Mouse (Mus musculus) liver, adult (tissue): ENCODE results near the gene Dnm2.

ENCODE experiments used
- GATA4 ChIP-seq: IDR thresholded peaks from 2 replicates; pipeline ENCODE4 v1.6.1; 2014; ENCODE audit warnings: mild to moderate bottlenecking, low read length; ENCODE audit not compliant: insufficient replicate concordance

Gene Dnm2

GRCm38 (mm10) chr9:21445081-21445744, 20.5 kb downstream of the Dnm2 start:
- no peak for TF ChIP-seq GATA4

- TF ChIP-seq GATA4, result no peak
Observed at GRCm38 (mm10) chr9:21447778-21448177, 23.1 kb downstream of the Dnm2 start.

GRCm38 (mm10) chr9:21449710-21450109, 25.0 kb downstream of the Dnm2 start:
- no peak for TF ChIP-seq GATA4

GRCm38 (mm10) chr9:21450270-21450669, 25.6 kb downstream of the Dnm2 start:
- TF ChIP-seq GATA4, result no peak

- TF ChIP-seq GATA4, result no peak
Observed at GRCm38 (mm10) chr9:21451391-21451790, 26.7 kb downstream of the Dnm2 start.

- no peak for TF ChIP-seq GATA4
Observed at GRCm38 (mm10) chr9:21451870-21452269, 27.2 kb downstream of the Dnm2 start.

GRCm38 (mm10) chr9:21453003-21453402, 28.3 kb downstream of the Dnm2 start:
- TF ChIP-seq GATA4, result no peak

- TF ChIP-seq GATA4, result no peak
Observed at GRCm38 (mm10) chr9:21453459-21453858, 28.8 kb downstream of the Dnm2 start.

- TF ChIP-seq GATA4, result no peak
Observed at GRCm38 (mm10) chr9:21454556-21454955, 29.8 kb downstream of the Dnm2 start.

- no peak for TF ChIP-seq GATA4
Observed at GRCm38 (mm10) chr9:21455103-21455770, 30.5 kb downstream of the Dnm2 start.

GRCm38 (mm10) chr9:21456246-21456929, 31.7 kb downstream of the Dnm2 start:
- no peak for TF ChIP-seq GATA4

- no peak for TF ChIP-seq GATA4
Observed at GRCm38 (mm10) chr9:21456930-21457634, 32.4 kb downstream of the Dnm2 start.

- TF ChIP-seq GATA4, result no peak
Observed at GRCm38 (mm10) chr9:21458821-21459220, 34.1 kb downstream of the Dnm2 start.

GRCm38 (mm10) chr9:21460400-21460940, 35.8 kb downstream of the Dnm2 start:
- TF ChIP-seq GATA4, result no peak

- TF ChIP-seq GATA4, result peak; percentile 81; the same call in 1 of the 2 replicates
Observed at GRCm38 (mm10) chr9:21463138-21463590, 38.5 kb downstream of the Dnm2 start.
